23 mouse cellular contexts compared by ENCODE assay signal in genomic region chr17:50416538-50417113, GRCm38 (mm10).
DNase-seq lines count a peak whose midpoint lies in the region; TF ChIP-seq lines count a peak whose summit lies in the region.
"Had no signal": no experiment of that assay in that cellular context is flagged by ENCODE, and none has a peak within 500 bp of the region (broad histone marks: within the 10 kb centered on the region; RNA-seq: fewer than 3 reads in every experiment).

No protein-coding gene starts in this region.

- no peaks in the 10 kb centered on the region for H3K9me3 ChIP-seq in MEL (replicated peaks; ENCODE audit: insufficient read depth, low read length)
- H3K9me3 ChIP-seq: embryonic facial prominence, embryonic 13.5 days; forebrain, embryonic 15.5 days; hindbrain, embryonic 13.5 days had no signal

- peak overlapping the region; percentile 29; the same call in 1 of the 2 replicates for H3K27ac ChIP-seq in MEL (ENCODE audit: control insufficient read depth, low read depth, low read length)
- H3K27ac ChIP-seq: embryonic facial prominence, embryonic 10.5 days; embryonic facial prominence, embryonic 13.5 days; forebrain, embryonic 12.5 days; forebrain, embryonic 15.5 days; hindbrain, embryonic 10.5 days; hindbrain, embryonic 13.5 days had no signal

- H3K36me3 ChIP-seq in MEL (ENCODE audit: control insufficient read depth in 1 of 2, insufficient read depth in 2 of 2, low read length in 2 of 2): peaks cover 0 to 44% of the 10 kb centered on the region in 2 experiments; a peak in 2 of 4 replicates
- H3K36me3 ChIP-seq: embryonic facial prominence, embryonic 10.5 days; embryonic facial prominence, embryonic 13.5 days; forebrain, embryonic 12.5 days; forebrain, embryonic 15.5 days; hindbrain, embryonic 10.5 days; hindbrain, embryonic 13.5 days had no signal

- DNase-seq in ES-CJ7 (ENCODE audit: low read depth, low spot score): peak; percentile 47
- DNase-seq in MEL (ENCODE audit: low read depth, low spot score): peak; percentile 18
- DNase-seq in ZHBTc4 (ENCODE audit: low read depth, low spot score): peak; percentile 65
- DNase-seq in right cerebral cortex, postnatal 10 days (ENCODE audit: low spot score in 2 of 2): no peak
- no peak for DNase-seq in spleen, postnatal 10 days (ENCODE audit: low spot score in 2 of 2)
- DNase-seq in kidney, postnatal 10 days: no peak
- DNase-seq: adrenal gland, postnatal 10 days; cerebellum, adult 11-12 months; cerebellum, adult 8-10 months; cerebellum, postnatal 10 days; cerebellum, postnatal 36 days; embryo, embryonic 11 days; gastrocnemius, postnatal 10 days; gastrocnemius, postnatal 36 days; heart, postnatal 36 days; kidney, adult 11 months had no signal

- H3K27me3 ChIP-seq in MEL (ENCODE audit: control insufficient read depth in 1 of 2, insufficient read depth in 2 of 2, low read length in 2 of 2): no peaks in the 10 kb centered on the region
- H3K27me3 ChIP-seq: embryonic facial prominence, embryonic 13.5 days; forebrain, embryonic 12.5 days; forebrain, embryonic 15.5 days; hindbrain, embryonic 13.5 days had no signal

- H3K79me2 ChIP-seq in MEL (ENCODE audit: control insufficient read depth, insufficient read depth, low read length, poor library complexity): no peaks in the 10 kb centered on the region

- no peak for TF ChIP-seq POLR2A in MEL (IDR thresholded peaks at IDR 0.05; ENCODE audit: control insufficient read depth in 1 of 2, insufficient read depth in 1 of 2, low read depth in 1 of 2, low read length in 2 of 2, poor library complexity in 1 of 2)

- TF ChIP-seq RAD21 in MEL (IDR thresholded peaks at IDR 0.05; ENCODE audit: low read depth, low read length): no peak

- no peak for TF ChIP-seq CTCF in MEL (IDR thresholded peaks at IDR 0.05 in 2 of 3, conservative IDR thresholded peaks at IDR 0.05 in 1 of 3; ENCODE audit: control insufficient read depth in 1 of 3, insufficient read depth in 1 of 3, low read depth in 2 of 3, low read length in 3 of 3, poor library complexity in 1 of 3, severe bottlenecking in 1 of 3)

- no peak for TF ChIP-seq EP300 in MEL (IDR thresholded peaks at IDR 0.05; ENCODE audit: low read depth in 1 of 2, low read length in 2 of 2)

- no peak overlapping the region for H3K4me3 ChIP-seq in MEL (ENCODE audit: control insufficient read depth in 1 of 2, insufficient read depth in 1 of 2, low read depth in 2 of 2, low read length in 2 of 2)
- H3K4me3 ChIP-seq: embryonic facial prominence, embryonic 10.5 days; embryonic facial prominence, embryonic 13.5 days; erythroblast, embryonic 14.5 days; forebrain, embryonic 12.5 days; forebrain, embryonic 15.5 days; hindbrain, embryonic 10.5 days; hindbrain, embryonic 13.5 days had no signal

- no peak overlapping the region for H3K9ac ChIP-seq in MEL (ENCODE audit: control insufficient read depth, low read depth, low read length, poor library complexity, severe bottlenecking)
- H3K9ac ChIP-seq: embryonic facial prominence, embryonic 13.5 days; forebrain, embryonic 12.5 days; forebrain, embryonic 15.5 days; hindbrain, embryonic 13.5 days had no signal

- H3K4me1 ChIP-seq in MEL (ENCODE audit: control insufficient read depth in 1 of 2, insufficient read depth in 2 of 2, low read length in 2 of 2): peaks cover 26 to 47% of the 10 kb centered on the region in 2 experiments
- H3K4me1 ChIP-seq: embryonic facial prominence, embryonic 10.5 days; embryonic facial prominence, embryonic 13.5 days; forebrain, embryonic 12.5 days; forebrain, embryonic 15.5 days; hindbrain, embryonic 10.5 days; hindbrain, embryonic 13.5 days had no signal

TF ChIP-seq in MEL, 35 proteins besides CTCF, POLR2A, EP300 and RAD21:
- TF ChIP-seq RCOR1 (IDR thresholded peaks at IDR 0.05; ENCODE audit: low read depth, low read length) (no peak), CHD2 (IDR thresholded peaks at IDR 0.05; ENCODE audit: low read length) (no peak), TBP (IDR thresholded peaks at IDR 0.05; ENCODE audit: low read depth, low read length) (no peak), MYB (IDR thresholded peaks at IDR 0.05; ENCODE audit: low read depth, low read length) (no peak), UBTF (IDR thresholded peaks at IDR 0.05; ENCODE audit: borderline replicate concordance, insufficient read depth, low read depth, low read length) (no peak), MYC (IDR thresholded peaks at IDR 0.05; ENCODE audit: low read depth, low read length) (no peak), ETS1 (IDR thresholded peaks at IDR 0.05; ENCODE audit: low read depth, low read length) (peak; percentile 37; the same call in 1 of the 2 replicates), MAZ (IDR thresholded peaks at IDR 0.05; ENCODE audit: low read depth, low read length) (no peak), ZMIZ1 (IDR thresholded peaks at IDR 0.05; ENCODE audit: low read depth, low read length) (no peak), HCFC1 (IDR thresholded peaks at IDR 0.05; ENCODE audit: low read depth, low read length) (no peak), SIN3A (IDR thresholded peaks at IDR 0.05; ENCODE audit: low read length) (no peak), GATA1 (IDR thresholded peaks at IDR 0.05; ENCODE audit: low read depth, low read length) (0 out of 2 replicates have a peak, but pooled peaks have one; percentile 8), CHD1 (IDR thresholded peaks at IDR 0.05; ENCODE audit: low read depth, low read length) (no peak), POLR2AphosphoS2 (IDR thresholded peaks at IDR 0.05; ENCODE audit: low read length) (no peak), BHLHE40 (IDR thresholded peaks at IDR 0.05; ENCODE audit: borderline replicate concordance, low read depth, low read length) (no peak), NELFE (IDR thresholded peaks at IDR 0.05; ENCODE audit: low read depth, low read length) (no peak), USF1 (IDR thresholded peaks at IDR 0.05; ENCODE audit: low read depth, low read length) (peak; percentile 80), SMC3 (IDR thresholded peaks at IDR 0.05; ENCODE audit: low read depth, low read length) (no peak), ZC3H11A (IDR thresholded peaks at IDR 0.05; ENCODE audit: low read depth, low read length) (no peak), NRF1 (IDR thresholded peaks at IDR 0.05; ENCODE audit: insufficient read depth, low read depth, low read length, poor library complexity, severe bottlenecking) (no peak), MXI1 (IDR thresholded peaks at IDR 0.05; ENCODE audit: low read depth, low read length) (peak; percentile 59; the same call in 1 of the 2 replicates), E2F4 (IDR thresholded peaks at IDR 0.05; ENCODE audit: borderline replicate concordance, low read depth, low read length) (no peak), JUND (IDR thresholded peaks at IDR 0.05; ENCODE audit: low read depth, low read length) (no peak), KAT2A (conservative IDR thresholded peaks at IDR 0.05; ENCODE audit: low read depth, low read length) (no peak), MEF2A (IDR thresholded peaks at IDR 0.05; ENCODE audit: extremely low read depth, insufficient replicate concordance, low read depth, low read length, poor library complexity, severe bottlenecking) (peak; percentile 5; the same call in 1 of the 2 replicates), TCF12 (IDR thresholded peaks at IDR 0.05; ENCODE audit: low read depth, low read length) (peak; percentile 55; the same call in 1 of the 2 replicates), ELF1 (IDR thresholded peaks at IDR 0.05; ENCODE audit: low read depth, low read length) (no peak), ZKSCAN1 (IDR thresholded peaks at IDR 0.05; ENCODE audit: low read depth, low read length) (no peak), USF2 (IDR thresholded peaks at IDR 0.05; ENCODE audit: borderline replicate concordance in 1 of 2, insufficient read depth in 1 of 2, low read depth in 1 of 2, low read length in 2 of 2) (no peak)

Comparison
In these comparisons a context has a peak if more than half of its experiments do, and no peak if none do; other contexts are left out.
1. DNase-seq: peak in ES-CJ7 (single experiment), MEL (single experiment) and ZHBTc4 (single experiment); none in right cerebral cortex, postnatal 10 days (0 of 2), spleen, postnatal 10 days (0 of 2) and kidney, postnatal 10 days (single experiment).